Mouse (Mus musculus) frontal cortex, postnatal 36 days (tissue): ENCODE data around the gene Colgalt1.

Experiments
- DNase-seq, 2 experiments: peaks; one replicate each; pipeline ENCODE4 v3.0.0; 2022; ENCODE audit warnings: low spot score in 2 of 2

Gene Colgalt1

DNA sequence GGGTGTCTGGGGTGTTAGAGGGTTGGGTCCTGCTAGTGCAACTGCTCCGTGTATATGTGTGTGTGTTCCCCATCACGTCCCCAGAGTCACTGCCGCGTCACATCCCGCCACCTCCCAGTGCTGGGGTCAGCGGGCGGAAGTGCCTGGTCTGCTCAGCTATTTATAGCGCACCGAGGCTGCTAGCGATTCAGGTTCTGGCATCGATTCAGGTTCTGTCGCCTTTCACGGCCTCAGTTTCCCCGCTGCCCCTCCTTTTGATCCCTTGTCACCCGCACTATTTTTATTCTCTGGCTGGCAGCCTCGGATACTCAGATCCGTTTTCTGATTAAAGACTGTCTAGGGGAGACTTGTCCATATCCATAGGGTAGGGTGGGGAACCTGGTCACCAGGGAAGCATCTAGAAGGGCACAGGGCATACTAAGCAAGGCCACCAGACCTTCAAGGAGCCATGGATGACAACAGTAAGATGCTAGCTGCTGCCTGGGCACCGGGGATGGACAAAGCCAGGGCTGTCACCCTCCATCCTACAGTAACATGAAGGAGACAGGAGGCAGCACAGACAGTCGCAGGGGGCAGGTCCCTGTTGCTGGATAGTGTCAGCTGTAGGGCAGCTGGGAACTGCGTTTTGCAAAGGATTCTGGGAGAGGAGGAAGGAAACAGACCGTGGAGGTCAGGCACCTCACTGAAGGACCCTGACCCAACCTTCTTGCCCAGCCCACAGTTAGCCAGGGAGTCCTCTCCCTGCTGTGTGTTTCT, 57.6 kb downstream of the Colgalt1 start:
- DNase-seq = peak in 1 of 2 experiments; percentile 18

- DNase-seq = no peak
Observed at GRCm38 (mm10) chr8:71670198-71670597, 59.4 kb downstream of the Colgalt1 start.

DNA sequence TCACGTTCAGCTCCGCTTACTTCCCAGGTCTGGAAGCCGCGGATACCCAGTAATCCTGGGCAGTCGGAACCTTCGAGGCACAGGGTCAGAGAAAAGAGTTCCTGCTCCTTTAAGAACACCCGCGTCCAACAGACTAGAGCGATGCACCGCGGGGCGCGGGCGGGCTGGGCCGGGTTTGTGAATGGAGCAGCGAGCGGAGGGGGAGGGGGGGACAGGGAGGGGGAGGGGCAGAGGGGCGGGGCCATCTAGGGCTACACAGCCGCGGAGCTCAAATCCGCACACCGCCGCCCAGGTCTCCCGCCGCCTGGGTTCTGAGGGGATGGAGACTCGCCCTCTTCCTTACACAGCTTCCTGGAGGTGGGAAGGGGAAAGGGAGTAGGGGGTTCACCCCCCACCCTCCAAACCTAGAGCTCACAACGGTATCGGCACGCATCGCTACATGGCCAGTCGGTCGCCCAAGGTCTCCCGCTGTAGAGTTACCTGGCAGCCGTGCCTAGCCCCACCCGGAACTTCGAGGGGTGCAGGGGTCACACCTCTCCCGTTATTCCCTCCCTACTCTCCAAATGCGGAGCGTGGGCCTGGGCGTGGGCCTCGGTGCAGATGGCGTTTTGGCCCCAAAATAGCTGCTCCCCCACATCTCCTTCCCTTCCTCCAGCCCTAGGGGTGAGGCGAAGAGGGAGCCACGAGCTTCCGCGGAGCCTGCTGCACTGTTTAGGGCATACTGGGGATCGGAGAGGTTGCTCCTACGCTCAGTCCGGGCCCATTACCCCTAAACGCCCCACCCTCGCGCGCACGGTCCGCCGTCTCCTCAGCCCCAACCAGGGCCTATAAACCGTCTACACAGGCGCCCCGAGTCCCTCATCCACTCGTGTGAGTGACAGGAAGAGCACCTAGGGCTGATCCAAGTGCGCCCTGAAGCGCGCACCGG, 60.1 kb downstream of the Colgalt1 start:
- DNase-seq = peak; percentile 77 to 79

DNA sequence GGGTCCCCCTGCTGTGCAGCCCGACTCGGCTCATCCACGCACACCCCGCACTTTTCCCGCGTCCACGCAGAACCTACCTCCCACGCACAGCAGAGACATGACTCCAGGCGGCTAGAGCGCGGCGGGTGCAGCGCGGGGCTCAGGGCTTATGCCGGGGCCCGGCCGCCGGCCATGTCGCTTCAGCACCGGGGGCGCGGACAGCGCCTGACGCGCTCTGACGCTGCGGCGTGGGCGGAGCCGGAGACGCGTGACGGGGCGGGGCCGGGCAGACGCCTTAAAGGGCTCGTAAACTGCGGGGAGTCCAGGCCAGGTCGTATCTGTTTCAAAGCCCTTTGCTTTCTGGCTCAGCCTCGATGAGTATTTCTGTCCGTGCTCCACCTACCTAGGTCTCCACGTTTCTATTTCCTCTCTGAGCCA, 60.8 kb downstream of the Colgalt1 start, which contains the start of gene Unc13a:
Unc13a (minus strand) TSS at position 209 of the 417 bp plus-strand sequence.
- peak; percentile 90 to 95 for DNase-seq

DNA sequence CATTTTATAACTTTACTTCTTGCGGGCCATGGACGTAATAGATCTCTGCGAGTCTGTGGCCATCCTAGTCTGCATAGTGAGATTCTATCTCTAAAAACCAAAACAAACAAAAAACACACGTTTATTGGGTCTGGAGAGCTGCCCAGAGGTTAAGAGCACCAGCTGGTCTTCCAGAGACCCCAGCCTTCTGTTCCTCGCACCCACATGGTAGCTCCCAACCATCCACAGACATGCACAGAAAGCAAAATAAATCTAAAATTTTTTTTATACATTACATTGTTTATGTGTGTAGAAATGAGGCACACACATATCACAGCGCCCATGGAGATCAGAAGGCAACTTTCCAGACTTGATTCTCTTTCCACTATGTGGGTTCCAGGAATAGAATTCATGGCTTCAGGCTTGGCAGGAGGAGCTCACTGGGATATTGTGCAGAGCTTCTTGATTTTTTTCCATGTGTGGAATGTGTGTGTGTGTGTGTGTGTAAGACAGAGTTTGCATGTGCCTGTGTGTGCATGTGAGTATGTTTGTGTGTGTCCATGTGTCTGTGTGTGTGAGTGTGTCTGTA, 61.5 kb downstream of the Colgalt1 start:
- DNase-seq = peak in 1 of 2 experiments; percentile 36

GRCm38 (mm10) chr8:71674071-71674470, 63.3 kb downstream of the Colgalt1 start:
- DNase-seq = no peak
